Mouse (Mus musculus): Measurements from ENCODE around the gene Defa21. TPM values are rescaled to one million over a fixed set of nuclear protein-coding genes. Genes with fewer than 3 reads are reported as not detected.

Gene Defa21
- not detected for polyA plus RNA-seq (2017; shearing (Covaris generic))

GRCm38 (mm10) chr8:21025245-21025644 is at the start of gene Defa21:
TSS of gene Defa21 (plus strand) at chr8:21025545.

GRCm38 (mm10) chr8:21054747-21055146 is 29.4 kb downstream of the Defa21 start, which contains the start of gene Defa23:
TSS of gene Defa23 (plus strand) at chr8:21055047.

GRCm38 (mm10) chr8:21064738-21065137 is 39.4 kb downstream of the Defa21 start, which contains the start of gene Defa35:
TSS of gene Defa35 (plus strand) at chr8:21065038.

Other genes starting within 250 kb of the Defa21 start
- gene Defb33, start 132.9 kb upstream of the Defa21 start, polyA plus RNA-seq (2017; shearing (Covaris generic)) = not detected
- gene Gm15056, start 122.9 kb upstream of the Defa21 start, polyA plus RNA-seq (2017; shearing (Covaris generic)) = not detected
- not detected for gene Gm6040, start 103.5 kb upstream of the Defa21 start, polyA plus RNA-seq (2017; shearing (Covaris generic))
- not detected for gene AY761185, start 80.8 kb upstream of the Defa21 start, polyA plus RNA-seq (2017; shearing (Covaris generic))
- not detected for gene Defa23, start 29.5 kb downstream of the Defa21 start, polyA plus RNA-seq (2017; shearing (Covaris generic))
- gene Defa35, start 39.5 kb downstream of the Defa21 start, polyA plus RNA-seq (2017; shearing (Covaris generic)) = not detected
- gene Defa25, start 58.9 kb downstream of the Defa21 start, polyA plus RNA-seq (2017; shearing (Covaris generic)) = not detected
- not detected for gene Gm14851, start 70.5 kb downstream of the Defa21 start, polyA plus RNA-seq (2017; shearing (Covaris generic))
- gene Defa30, start 109.1 kb downstream of the Defa21 start, polyA plus RNA-seq (2017; shearing (Covaris generic)) = not detected
- gene Defa22, start 136.7 kb downstream of the Defa21 start, polyA plus RNA-seq (2017; shearing (Covaris generic)) = not detected
- gene Defa31, start 166.1 kb downstream of the Defa21 start, polyA plus RNA-seq (2017; shearing (Covaris generic)) = not detected
- gene Gm15293, start 176.0 kb downstream of the Defa21 start, polyA plus RNA-seq (2017; shearing (Covaris generic)) = not detected
- gene Gm15292, start 224.2 kb downstream of the Defa21 start, polyA plus RNA-seq (2017; shearing (Covaris generic)) = not detected